Mouse (Mus musculus): ENCODE data around the gene Rasgrf2.

The Rasgrf2 gene

DNA sequence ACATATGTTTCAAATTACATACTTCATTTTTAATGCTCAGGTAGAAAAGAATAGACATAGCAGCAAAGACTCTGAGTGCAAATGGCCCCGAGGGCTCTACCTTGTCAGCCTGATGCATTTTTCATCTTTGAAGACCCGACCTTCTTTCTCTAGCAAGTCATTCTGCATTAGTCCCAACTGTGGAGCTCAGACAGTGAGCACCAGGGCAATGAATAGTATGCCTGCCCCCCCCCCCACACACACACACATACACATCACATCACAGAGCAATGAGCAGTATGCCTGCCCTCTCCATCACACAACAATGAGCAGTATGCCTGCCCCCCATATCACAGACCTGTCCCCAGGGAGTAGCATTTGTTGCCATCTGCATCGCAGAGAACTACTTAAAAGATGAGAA, 80.2 kb downstream of the Rasgrf2 start:
- no peak; the same call in 1 of the 2 replicates for ATAC-seq (ENCODE audit: insufficient number of reproducible peaks, low FRiP score, low TSS enrichment)

DNA sequence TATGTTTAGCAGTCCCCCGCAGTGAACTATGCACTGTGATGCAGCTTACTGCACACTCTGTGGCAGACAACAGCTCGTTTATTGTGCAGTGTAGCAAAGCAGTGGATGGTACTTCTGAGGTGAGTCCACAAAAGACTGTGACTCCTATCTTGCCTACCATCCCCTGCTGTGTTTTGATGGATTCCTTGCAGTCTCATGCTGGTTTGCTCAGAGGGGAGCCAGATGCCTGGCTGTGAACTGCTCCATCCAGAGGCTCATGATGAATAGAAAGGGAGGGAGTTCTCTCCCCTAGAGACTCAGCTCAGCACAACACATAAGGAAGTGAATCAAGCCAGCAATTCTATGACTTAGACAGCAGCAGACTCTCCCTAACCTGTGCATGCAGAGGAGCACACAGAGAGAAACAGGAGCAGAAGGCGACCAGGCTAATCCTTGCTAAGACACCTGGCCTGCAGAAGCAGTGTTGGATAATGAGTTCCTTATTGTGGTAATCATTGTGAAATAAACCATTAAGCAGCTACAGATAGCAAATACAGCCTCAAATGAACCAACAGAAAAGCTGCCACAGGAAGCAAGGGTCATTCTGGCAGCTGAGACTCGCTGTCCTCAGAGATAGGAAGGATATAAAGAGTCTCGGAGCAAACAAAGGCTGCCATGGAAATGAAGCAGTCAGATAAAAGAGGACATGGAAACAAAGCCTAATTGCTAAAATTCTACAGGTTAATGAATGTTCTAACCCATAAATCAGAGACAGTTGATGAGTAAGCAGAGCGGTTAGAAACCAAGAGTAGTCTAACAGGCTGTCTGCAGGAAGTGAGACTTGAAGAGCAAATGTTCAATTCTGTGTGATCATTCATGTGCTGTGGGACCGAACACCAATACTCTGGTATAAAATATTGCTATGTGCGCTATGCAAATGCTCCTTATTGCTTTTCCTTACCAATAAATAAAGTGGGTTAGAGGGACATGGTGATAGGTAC, 89.6 kb downstream of the Rasgrf2 start:
- ATAC-seq (ENCODE audit: insufficient number of reproducible peaks, low FRiP score, low TSS enrichment) = no peak

DNA sequence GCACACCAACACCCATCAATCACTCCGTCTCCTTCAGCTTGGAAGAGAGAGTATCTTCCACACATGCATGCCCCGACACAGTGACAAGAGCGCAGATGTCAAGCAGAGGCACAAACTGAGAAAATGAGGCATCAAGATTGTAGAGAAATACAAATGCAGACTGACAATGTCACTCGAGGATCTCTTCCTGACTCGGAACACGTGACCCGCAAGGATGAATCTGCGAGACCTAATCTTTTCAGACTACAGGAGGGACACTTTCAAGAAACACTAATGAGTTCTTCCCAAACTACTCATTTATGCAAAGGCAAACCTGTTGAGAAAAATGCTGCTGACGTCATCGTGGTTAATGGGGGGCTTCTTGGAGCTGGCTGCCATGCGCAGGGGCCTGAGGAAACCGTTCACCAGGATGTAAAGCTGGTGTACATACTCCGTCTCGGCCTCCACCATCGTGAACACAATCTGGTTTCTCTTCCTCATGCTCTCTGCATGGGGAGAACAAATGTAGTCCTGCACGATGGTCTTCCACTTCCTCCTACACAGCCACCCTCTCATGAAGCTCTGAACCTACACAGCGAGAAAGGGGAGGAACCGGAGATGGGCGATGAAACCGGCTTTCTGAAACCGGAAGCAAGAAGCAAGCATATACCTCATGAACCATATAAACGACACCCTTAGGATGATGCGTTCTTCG, 100.9 kb downstream of the Rasgrf2 start:
- ATAC-seq (ENCODE audit: insufficient number of reproducible peaks, low FRiP score, low TSS enrichment) = no peak

DNA sequence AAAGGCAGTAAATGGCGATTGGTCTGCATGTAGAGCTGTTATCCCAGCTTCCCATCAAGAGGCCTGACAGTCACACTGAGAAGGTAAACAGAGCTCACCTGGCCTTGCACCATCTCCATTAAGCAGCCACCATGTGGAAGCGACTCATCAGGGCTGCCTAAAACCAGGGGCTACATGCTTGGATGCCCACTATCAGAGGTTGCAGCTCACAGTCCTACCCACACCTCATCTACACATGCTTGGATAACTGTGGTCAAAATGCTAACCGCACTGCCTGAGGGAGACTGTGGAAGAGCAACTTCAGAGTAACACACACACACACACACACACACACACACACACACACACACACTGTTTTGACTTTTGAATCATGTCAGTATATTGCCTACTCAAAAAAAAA, 101.8 kb downstream of the Rasgrf2 start:
- no peak for ATAC-seq (ENCODE audit: insufficient number of reproducible peaks, low FRiP score, low TSS enrichment)

DNA sequence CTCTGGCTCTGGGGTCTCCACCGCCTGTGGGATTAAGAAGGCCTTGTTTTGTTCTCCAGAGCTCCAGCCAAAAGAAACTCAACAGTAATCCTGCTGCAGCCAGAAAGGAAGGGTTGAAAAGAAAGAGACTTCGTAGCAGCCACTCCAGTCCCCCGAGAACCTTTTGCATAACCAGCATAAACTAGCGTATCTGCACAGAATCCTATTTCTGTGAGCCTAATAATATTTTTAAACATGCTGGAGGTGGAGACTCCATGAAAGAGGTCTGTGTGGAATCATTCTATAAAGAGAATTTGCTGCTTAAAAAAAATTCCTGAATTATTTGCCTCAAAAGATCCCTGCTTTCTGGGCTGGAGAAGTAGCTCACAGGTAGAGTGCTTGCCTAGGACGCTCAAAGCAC, 103.5 kb downstream of the Rasgrf2 start:
- no peak for ATAC-seq (ENCODE audit: insufficient number of reproducible peaks, low FRiP score, low TSS enrichment)

DNA sequence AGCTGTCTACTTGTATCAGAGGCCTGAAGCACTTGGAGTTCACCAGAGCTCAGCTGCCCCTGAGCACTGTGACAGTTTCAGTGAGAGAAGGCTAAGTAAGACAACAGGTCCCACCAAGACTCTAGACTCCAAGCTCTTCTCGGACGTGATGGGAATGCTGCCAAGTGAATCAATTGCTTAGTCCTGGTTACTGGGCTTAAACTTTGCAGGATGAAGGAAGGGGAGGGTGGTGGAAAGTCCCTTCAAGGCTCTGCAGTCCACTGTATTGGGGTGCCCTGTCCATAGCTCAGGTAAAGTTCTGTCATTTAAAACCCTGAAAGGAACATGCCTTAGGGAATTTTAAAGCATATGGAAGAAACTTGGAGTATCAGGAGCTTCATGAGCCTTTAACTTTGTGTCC, 104.8 kb downstream of the Rasgrf2 start:
- ATAC-seq (ENCODE audit: insufficient number of reproducible peaks, low FRiP score, low TSS enrichment) = no peak

DNA sequence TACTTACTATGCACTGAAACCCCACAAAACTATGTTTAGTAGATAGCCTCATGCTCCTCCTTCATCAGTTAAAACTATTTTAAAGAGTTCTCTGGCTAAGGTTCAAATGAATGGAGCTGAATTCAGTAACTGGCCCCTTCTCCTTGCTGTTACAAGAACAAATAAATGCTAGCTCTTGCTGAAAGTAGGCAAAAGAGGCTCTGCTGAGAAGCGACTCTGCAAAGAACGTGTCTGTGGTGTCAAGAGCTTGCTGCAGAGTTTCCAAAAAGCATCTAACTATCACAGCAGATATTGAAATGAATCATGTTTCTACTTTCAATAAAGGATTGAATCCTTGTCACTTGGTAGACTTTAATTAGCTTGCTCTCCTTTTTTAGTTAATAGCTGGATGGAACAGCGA, 106.3 kb downstream of the Rasgrf2 start:
- ATAC-seq (ENCODE audit: insufficient number of reproducible peaks, low FRiP score, low TSS enrichment) = no peak

DNA sequence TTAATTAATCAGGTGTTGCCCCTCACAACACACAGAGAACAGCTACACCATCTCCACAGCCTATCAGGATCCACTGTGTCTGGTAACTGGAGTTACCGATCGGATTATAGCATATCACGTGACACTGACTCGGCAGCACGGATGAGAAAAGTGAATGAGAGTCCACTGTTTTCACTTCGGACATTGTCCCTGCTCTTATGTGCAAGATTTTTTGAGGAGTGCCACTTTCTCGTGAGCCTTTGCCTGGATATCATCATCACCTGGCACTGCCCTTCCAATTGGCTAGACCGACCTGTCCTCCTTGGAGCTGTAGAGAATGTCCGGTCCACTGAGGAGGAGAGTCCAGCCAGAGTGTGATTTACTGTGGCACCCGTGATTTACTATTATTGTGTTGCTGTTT, 109.3 kb downstream of the Rasgrf2 start:
- no peak for ATAC-seq (ENCODE audit: insufficient number of reproducible peaks, low FRiP score, low TSS enrichment)

DNA sequence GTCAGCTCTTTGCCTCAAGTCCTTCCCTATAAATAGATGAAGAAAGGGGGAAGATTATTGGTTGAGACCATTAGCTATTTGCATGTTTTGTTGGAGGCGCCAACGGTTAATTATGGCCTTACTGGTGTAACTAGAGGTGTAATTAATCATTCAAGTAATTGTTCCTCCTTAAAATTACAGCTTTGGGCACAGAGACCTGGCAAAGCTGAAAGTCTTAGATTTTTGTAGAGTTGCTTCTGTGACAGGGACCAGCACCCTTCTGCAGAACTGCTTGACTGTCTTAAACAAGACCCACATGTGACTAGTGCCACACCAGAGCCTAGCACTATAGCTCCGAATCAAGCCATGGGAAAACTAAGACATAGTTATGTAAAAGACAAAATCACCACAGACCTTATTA, 134.5 kb downstream of the Rasgrf2 start:
- no peak for ATAC-seq (ENCODE audit: insufficient number of reproducible peaks, low FRiP score, low TSS enrichment)

DNA sequence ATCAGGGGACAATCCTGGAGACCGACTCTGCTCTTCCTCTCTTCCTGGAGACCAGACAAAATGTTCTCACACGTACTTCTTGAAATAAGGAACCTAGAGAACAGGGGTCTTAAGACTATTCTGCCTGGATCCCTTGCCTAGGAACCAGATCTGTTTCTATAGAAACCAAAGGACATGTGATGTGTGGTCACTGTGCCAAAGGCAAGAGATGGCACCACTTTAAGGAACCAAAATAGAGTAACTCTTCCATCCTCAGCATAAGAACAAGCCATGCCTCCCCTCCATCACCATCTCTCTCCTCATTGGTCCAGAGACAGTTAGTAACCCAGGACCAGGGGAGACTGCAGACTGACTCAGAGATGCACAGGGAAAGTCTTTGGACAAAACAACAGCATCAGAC, 140.0 kb downstream of the Rasgrf2 start:
- ATAC-seq (ENCODE audit: insufficient number of reproducible peaks, low FRiP score, low TSS enrichment) = no peak

DNA sequence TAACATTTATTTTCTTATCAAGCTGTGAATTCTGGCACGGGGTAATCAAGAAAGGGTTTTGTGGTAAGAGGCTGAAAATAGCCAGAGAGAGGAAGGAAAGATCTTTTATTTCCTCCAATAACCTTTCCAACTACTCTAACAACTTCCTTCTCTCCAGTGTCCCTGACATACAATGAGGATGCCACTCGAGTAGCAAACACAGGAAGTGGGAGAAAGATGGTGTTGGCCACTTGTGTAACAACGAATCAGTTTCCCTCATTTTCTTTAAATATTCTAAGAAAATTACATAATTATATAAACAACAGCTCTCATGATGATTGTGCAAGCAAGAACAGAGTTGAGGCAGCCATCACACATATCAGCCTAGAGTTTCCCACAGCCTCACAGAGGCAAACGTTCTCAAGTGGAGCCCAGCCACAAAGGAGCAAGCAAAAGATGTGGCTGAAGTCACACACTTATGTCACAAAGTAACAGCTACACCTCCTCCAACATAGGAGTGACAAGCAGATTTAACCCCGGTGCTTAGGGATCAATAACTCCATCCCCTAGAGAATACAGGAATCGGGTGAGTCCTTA, 140.7 kb downstream of the Rasgrf2 start:
- ATAC-seq (ENCODE audit: insufficient number of reproducible peaks, low FRiP score, low TSS enrichment) = no peak

DNA sequence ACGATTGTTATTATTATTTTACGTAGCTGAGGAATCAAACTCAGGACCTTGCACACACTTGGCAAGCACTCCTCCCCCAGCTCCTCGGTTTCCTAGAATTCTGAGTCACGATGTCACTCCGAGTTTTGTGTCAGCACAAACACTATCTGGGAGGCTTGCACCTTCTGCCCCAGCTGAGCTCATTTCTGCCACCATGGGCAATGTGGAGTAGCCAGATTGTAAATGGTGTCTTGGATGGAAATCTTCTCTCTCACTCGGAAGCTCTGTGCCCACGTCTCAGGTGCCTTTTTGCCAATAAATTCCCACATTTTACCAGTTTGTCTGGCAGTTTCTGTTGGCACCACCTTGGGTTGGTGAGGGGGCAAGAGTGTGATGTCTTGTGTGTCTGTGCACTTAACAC, 143.1 kb downstream of the Rasgrf2 start:
- no peak for ATAC-seq (ENCODE audit: insufficient number of reproducible peaks, low FRiP score, low TSS enrichment)

DNA sequence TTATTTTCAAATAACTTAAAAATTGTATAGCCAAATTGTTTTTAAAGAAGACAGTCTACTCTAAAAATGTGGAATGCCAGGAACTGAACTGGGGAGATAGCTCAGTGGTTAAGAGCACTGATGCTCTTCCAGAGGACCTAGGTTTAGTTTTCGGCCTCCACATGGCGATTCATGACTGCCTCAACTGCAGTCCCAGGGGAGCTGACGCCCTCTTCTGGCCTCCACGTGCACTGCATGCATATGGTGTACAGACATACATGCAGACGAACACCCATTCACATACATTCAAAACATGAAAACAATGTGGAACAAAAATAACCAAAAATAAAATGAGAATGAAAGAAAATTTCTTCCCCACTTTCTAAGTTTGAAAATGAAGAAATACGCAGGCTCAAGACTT, 144.5 kb downstream of the Rasgrf2 start:
- ATAC-seq (ENCODE audit: insufficient number of reproducible peaks, low FRiP score, low TSS enrichment) = no peak

DNA sequence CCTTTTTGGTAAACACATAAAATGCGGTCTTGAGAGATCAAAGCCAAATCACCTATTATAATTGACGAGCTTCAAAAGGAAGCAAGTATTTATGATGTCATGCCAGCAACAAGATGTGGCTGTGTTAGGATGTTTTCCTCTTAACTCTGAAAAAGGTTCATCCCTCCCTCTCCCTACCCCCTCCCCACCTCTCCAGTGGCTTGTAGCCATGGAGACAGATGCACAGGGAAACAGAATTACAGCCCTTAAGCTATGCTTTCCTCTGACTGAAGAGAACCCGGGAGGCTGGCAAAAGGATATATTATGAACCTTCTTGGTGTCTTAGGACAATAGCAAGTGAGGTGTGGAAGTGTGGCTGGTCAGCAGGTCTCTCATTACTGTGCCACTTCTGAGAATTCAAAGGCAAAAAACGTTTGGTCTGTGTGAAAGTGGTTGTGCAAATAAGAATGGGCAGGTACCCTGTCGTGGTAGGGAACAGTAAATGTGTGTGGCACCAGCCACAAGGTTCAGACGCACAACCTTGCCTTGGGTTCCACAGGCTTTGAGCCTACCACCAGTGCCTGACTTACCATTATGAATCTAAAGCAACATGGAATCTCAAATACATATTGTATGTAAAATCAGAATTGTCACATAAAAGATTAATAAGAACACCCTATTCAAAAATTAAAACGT, 145.4 kb downstream of the Rasgrf2 start:
- ATAC-seq (ENCODE audit: insufficient number of reproducible peaks, low FRiP score, low TSS enrichment) = no peak

DNA sequence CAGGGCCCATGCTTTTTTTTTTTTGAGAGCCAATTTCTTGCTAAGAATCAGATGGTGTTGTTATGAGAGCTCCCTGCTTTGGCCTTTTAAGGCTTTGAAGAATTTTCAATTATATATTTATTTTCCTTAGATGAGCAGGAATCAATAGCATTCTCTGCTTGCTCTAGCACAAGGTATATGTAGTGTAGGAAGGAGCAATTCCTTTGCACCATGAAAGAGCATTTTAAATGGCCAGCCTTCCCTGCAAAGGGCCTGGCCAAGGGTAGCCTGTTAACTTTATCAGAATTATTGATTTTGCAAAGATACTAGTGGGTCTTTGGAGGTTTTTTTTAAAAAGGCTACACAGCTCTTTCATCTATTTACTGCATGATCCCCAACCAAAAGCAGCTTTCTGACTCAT, 146.4 kb downstream of the Rasgrf2 start:
- ATAC-seq (ENCODE audit: insufficient number of reproducible peaks, low FRiP score, low TSS enrichment) = no peak

DNA sequence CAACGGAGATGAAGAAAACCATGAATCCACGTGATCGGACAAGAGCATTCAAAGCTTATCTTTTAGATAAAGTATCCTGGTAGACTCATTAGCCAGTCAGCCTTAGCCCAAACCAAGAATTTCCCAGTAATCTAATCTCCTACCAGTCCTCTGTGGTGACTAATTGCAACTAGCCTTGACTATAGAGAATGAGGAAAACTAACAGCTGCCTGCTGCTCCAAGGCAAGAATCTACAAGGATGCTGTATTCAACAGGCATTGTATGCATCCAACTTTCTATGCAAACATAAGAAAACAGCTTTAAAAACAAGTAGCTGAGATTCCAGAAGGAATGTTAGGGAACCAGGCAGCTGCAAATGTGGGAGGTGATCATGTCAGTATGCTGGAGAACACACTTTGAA, 149.4 kb downstream of the Rasgrf2 start:
- ATAC-seq (ENCODE audit: insufficient number of reproducible peaks, low FRiP score, low TSS enrichment) = no peak

DNA sequence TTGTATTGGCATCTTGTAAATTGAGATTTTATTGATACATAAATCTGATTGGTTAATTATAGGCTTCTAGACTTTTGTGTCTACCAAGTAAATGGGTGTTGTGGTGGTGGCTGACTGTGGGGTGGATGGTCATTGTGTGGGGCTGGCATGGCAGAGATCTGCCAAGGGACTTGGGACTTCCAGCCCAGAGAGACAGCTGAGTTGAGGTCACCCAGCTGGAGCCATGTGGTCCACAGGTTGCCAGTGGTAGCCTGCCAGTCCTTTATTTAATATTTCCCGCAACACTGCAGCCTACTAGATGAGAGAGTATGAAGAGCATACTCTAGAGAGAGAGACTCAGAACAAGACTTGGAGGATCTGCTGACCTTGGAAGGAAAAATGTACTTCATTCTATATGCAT, 150.0 kb downstream of the Rasgrf2 start:
- ATAC-seq (ENCODE audit: insufficient number of reproducible peaks, low FRiP score, low TSS enrichment) = no peak

DNA sequence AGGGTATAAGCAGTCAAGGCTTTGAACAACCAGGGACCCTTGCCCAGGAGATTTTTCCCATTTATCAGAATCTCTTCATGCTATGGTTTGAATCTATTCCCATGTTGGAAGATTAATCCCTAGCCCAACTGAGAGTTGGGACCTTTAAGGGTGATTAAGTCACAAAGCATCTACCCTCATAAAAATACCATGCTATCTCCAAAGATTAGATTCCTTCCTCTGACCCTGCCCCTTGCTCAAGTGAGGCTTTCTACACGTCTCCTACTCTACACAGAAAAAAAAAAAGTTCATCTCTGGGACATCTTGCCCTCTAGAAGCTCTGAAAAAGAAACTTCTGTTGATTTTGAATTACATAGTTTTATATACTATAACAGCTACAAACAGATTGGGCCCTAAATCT, 154.5 kb downstream of the Rasgrf2 start:
- no peak for ATAC-seq (ENCODE audit: insufficient number of reproducible peaks, low FRiP score, low TSS enrichment)

DNA sequence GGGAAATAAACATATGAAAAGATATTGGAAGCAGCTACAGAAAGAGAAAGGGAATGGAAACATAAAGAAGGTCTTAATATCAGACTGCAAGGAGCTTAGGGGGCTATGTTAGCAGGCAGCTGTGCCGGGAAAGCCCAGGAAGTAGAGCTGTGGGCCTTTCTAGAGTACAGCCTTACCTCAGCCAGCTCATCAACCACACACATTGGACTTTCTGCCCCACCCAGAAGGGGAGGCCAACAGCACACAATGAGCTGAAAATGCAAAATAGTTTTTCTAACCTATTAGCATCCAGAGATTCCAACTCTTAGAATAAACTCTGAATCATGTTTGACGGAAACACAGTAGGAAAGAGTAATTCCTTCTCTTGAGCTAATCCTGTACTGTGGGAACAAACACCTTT, 154.9 kb downstream of the Rasgrf2 start:
- ATAC-seq (ENCODE audit: insufficient number of reproducible peaks, low FRiP score, low TSS enrichment) = no peak

DNA sequence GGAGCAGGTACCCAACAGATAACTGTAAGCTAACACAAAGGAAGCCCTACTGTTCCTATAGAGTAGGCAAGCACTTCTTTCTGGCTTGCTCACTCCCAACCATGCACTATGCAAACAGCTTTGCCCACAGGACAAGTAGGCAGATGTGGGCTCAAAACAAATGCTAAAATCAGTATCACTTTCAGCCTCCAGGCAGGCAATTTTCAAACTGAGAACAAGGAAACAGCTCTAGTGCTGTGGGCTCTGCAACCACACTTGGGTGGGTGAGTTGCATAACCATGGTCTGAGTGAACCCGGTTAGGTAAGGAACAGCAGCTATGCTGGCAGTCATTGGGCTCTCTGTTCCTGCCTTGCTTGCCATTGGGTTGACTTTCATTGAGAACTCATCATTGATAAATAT, 157.3 kb downstream of the Rasgrf2 start:
- no peak for ATAC-seq (ENCODE audit: insufficient number of reproducible peaks, low FRiP score, low TSS enrichment)

DNA sequence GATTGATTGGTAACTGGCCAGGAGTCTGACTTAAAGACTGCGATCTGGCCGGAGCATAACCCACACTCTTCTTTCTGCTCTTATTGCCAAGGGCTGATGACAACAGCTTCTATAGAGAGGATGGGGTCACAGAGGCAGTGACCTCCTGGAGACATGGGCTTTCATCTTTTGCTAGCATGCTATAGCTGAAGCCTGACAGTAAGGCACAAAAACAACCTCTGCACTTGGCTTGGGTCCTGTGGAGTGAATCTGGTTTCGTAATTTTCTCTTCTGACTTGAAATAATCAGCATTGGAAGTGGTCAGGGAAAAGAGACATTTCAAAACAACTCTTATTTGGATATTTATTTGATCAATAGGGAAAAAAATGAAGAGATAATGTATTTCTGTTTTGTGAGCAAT, 160.2 kb downstream of the Rasgrf2 start:
- ATAC-seq (ENCODE audit: insufficient number of reproducible peaks, low FRiP score, low TSS enrichment) = no peak
